Mouse (Mus musculus) hindbrain, postnatal 0 days (tissue): ENCODE measurements around the gene Gm9999. TPM values are rescaled to one million over a fixed set of nuclear protein-coding genes. Genes with fewer than 3 reads are reported as not detected.

Source experiments
- ATAC-seq: fragments of 200-750 bp; cut with Nextera tagmentation; 2 replicates; pipeline ENCODE4 v1.8.0; 2017; ENCODE audit warnings: mild to moderate bottlenecking, moderate TSS enrichment, moderate library complexity
- DNase-seq: peaks from one replicate; pipeline ENCODE4 v3.0.0-alpha.2; 2015; ENCODE audit warnings: low spot score
- H3K27ac ChIP-seq: fragments of 300-500 bp; sonication (generic); 2 replicates; pipeline ENCODE4 v1.5.1; 2014; ENCODE audit warnings: mild to moderate bottlenecking
- H3K27me3 ChIP-seq: fragments of 300-500 bp; sonication (generic); 2 replicates; pipeline ENCODE4 v1.6.1; 2014; ENCODE audit warnings: low read length, mixed read lengths; ENCODE audit not compliant: insufficient read depth
- H3K36me3 ChIP-seq: fragments of 300-500 bp; sonication (generic); 2 replicates; pipeline ENCODE4 v1.6.1; 2014; ENCODE audit warnings: low read length, mixed read lengths; ENCODE audit not compliant: insufficient read depth
- H3K4me1 ChIP-seq: fragments of 300-500 bp; sonication (generic); 2 replicates; pipeline ENCODE4 v1.6.1; 2014; ENCODE audit warnings: antibody characterized with exemption, low read length, mixed read lengths; ENCODE audit not compliant: insufficient read depth
- H3K4me2 ChIP-seq: fragments of 300-500 bp; sonication (generic); 2 replicates; pipeline ENCODE4 v1.6.1; 2014; ENCODE audit warnings: low read depth, mild to moderate bottlenecking, low read length, moderate library complexity, mixed read lengths
- H3K4me3 ChIP-seq: fragments of 300-500 bp; sonication (generic); 2 replicates; pipeline ENCODE4 v1.5.1; 2014; ENCODE audit warnings: low read length
- H3K9ac ChIP-seq: fragments of 300-500 bp; sonication (generic); replicated peaks from 2 replicates; pipeline ENCODE4 v1.6.1; 2014; ENCODE audit warnings: mild to moderate bottlenecking, low read length, moderate library complexity, mixed read lengths
- H3K9me3 ChIP-seq: fragments of 300-500 bp; sonication (generic); 2 replicates; pipeline ENCODE4 v1.6.1; 2016; ENCODE audit warnings: low read length, mixed read lengths
- CTCF ChIP-seq: IDR thresholded peaks from 2 replicates; pipeline ENCODE4 v1.5.1; 2016; ENCODE audit warnings: antibody characterized with exemption, control low read depth, low read depth
- WGBS: fragments of 180-500 bp; shearing (Covaris S2); extraction: QIAGEN DNeasy Blood & Tissue Kit; methylation state at CpG from one replicate; pipeline ENCODE4 v1.1.7; 2014; 5-methylcytosine and 5-hydroxymethylcytosine counted together
- polyA plus RNA-seq: library from polyadenylated mRNA; unstranded; fragments of >200 nt; fragmentation: Nextera tagmentation; extraction: Ambion mirVana; gene quantifications from 2 replicates; pipeline ENCODE4 v1.2.1, GENCODE M21; 2015
- total RNA-seq: library from RNA; depleted of rRNA; stranded (reverse); fragments of >200 nt; gene quantifications from 2 replicates; pipeline ENCODE4 v1.2.3, GENCODE M21; 2014

Gm9999 gene
- total and polyA plus RNA-seq, 2 experiments from 2014 or later: not detected

GRCm38 (mm10) chr7:47007109-47007780 lies 23.9 kb downstream of the Gm9999 start:
- H3K4me3 ChIP-seq: peak overlapping the region; percentile 62
- H3K27me3 ChIP-seq: no peaks in the 10 kb centered on the region
- WGBS: 20% methylated on average over 21 of the region's 21 CpGs
- peak overlapping the region; percentile 85; the same call in 1 of the 2 replicates for H3K27ac ChIP-seq
- H3K9ac ChIP-seq: peak overlapping the region; percentile 51
- no peak for TF ChIP-seq CTCF
- peak overlapping the region; percentile 62 for H3K4me2 ChIP-seq
- no peak for DNase-seq
- H3K36me3 ChIP-seq: no peaks in the 10 kb centered on the region
- no peak for ATAC-seq
- peaks cover 13% of the 10 kb centered on the region for H3K4me1 ChIP-seq
- no peaks in the 10 kb centered on the region for H3K9me3 ChIP-seq

GRCm38 (mm10) chr7:47007818-47008167 lies 24.4 kb downstream of the Gm9999 start:
- Histone ChIP-seq H3K9ac (peak overlapping the region; percentile 51), H3K36me3 (no peaks in the 10 kb centered on the region), H3K27ac (peak overlapping the region; percentile 85), H3K27me3 (no peaks in the 10 kb centered on the region), H3K4me1 (peaks cover 13% of the 10 kb centered on the region; the same call in 1 of the 2 replicates), H3K9me3 (no peaks in the 10 kb centered on the region), H3K4me3 (peak overlapping the region; percentile 62), H3K4me2 (peak overlapping the region; percentile 62)
- TF ChIP-seq CTCF: peak; percentile 62
- under 1% methylated on average over 25 of the region's 25 CpGs for WGBS
- peak; percentile 82 for DNase-seq
- ATAC-seq: peak; percentile 80

GRCm38 (mm10) chr7:47008168-47008993 lies 25.0 kb downstream of the Gm9999 start, which contains the start of gene Spty2d1:
Gene Spty2d1, minus strand, starts transcription at chr7:47008411.
- TF ChIP-seq CTCF: no peak
- ATAC-seq (peak; percentile 97), DNase-seq (peak; percentile 100)
- Histone ChIP-seq H3K4me1 (peaks cover 12% of the 10 kb centered on the region; the same call in 1 of the 2 replicates), H3K4me2 (peak within 1 kb of the TSS; percentile 71), H3K9ac (peak within 1 kb of the TSS; percentile 51), H3K4me3 (peak within 1 kb of the TSS; percentile 62), H3K27me3 (no peaks in the 10 kb centered on the region), H3K9me3 (no peaks in the 10 kb centered on the region), H3K27ac (peak within 1 kb of the TSS; percentile 85), H3K36me3 (no peaks in the 10 kb centered on the region)
- WGBS: 1% methylated on average over 57 of the region's 57 CpGs

GRCm38 (mm10) chr7:47013131-47013767 lies 29.9 kb downstream of the Gm9999 start:
- Histone ChIP-seq H3K9me3 (no peaks in the 10 kb centered on the region), H3K36me3 (no peaks in the 10 kb centered on the region), H3K27me3 (no peaks in the 10 kb centered on the region), H3K4me3 (no peak overlapping the region), H3K9ac (no peak overlapping the region), H3K4me1 (peaks cover 9% of the 10 kb centered on the region; the same call in 1 of the 2 replicates), H3K27ac (no peak overlapping the region), H3K4me2 (no peak overlapping the region)
- no peak for TF ChIP-seq CTCF
- DNase-seq (no peak), ATAC-seq (no peak)
- 46% methylated on average over 9 of the region's 9 CpGs for WGBS

GRCm38 (mm10) chr7:47014564-47015389 lies 31.4 kb downstream of the Gm9999 start:
- WGBS: 48% methylated on average over 10 of the region's 11 CpGs
- TF ChIP-seq CTCF: no peak
- Histone ChIP-seq H3K9ac (no peak overlapping the region), H3K36me3 (no peaks in the 10 kb centered on the region), H3K9me3 (no peaks in the 10 kb centered on the region), H3K27me3 (no peaks in the 10 kb centered on the region), H3K4me2 (no peak overlapping the region), H3K27ac (0 out of 2 replicates have a peak overlapping the region, but pooled peaks have one; percentile 20), H3K4me1 (peaks cover 3% of the 10 kb centered on the region; the same call in 1 of the 2 replicates), H3K4me3 (no peak overlapping the region)
- DNase-seq (no peak), ATAC-seq (no peak)
